Mouse (Mus musculus) CD4-positive naive resting alpha-beta T cell, adult 76 days (primary cell): ENCODE results near the gene Gm3727. TPM values are rescaled to one million over a fixed set of nuclear protein-coding genes. Genes with fewer than 3 reads are reported as not detected.

Source experiments
- total RNA-seq: library from RNA; stranded (reverse); gene quantifications from one replicate; pipeline ENCODE4 v1.2.4, GENCODE M21; 2023

Gm3727 gene
- total RNA-seq: not detected

DNA sequence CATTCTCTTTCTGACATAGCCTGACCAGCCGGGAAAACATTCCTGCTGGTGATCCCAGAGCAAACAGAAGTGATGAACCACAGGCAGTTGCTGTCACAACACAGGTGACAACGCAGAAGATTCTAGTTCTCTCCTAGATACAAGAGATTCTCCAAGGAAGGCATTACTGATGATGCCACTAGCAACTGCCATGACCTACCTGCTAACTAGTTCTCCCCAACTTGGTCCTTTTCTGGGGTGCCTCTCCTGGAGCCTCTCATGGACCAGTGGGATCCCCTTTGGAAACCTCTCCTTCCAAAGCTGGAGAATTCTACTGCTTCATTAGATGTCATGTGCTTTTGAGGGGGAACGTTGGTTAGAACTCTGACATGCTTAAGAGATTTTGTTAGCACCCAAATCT, at the start of gene Gm3727:
Gm3727 (minus strand) TSS at position 101 of the 400 bp plus-strand sequence.

Other genes with a start within 250 kb of the Gm3727 start
- gene Gm10406, start 237.3 kb downstream of the Gm3727 start, total RNA-seq: not detected
- gene Gm3685, start 219.7 kb downstream of the Gm3727 start, total RNA-seq: not detected
- not detected for gene Gm3696, start 164.1 kb downstream of the Gm3727 start, total RNA-seq
- gene Gm6676, start 139.3 kb downstream of the Gm3727 start, total RNA-seq: not detected
- not detected for gene Gm3512, start 90.2 kb downstream of the Gm3727 start, total RNA-seq
- not detected for gene Gm16434, start 70.2 kb downstream of the Gm3727 start, total RNA-seq
- 1.2 TPM for gene Gm3739, start 50.3 kb upstream of the Gm3727 start, total RNA-seq
- not detected for gene Gm5797, start 67.7 kb upstream of the Gm3727 start, total RNA-seq
- not detected for gene Gm8374, start 100.4 kb upstream of the Gm3727 start, total RNA-seq
- not detected for gene Gm3755, start 186.2 kb upstream of the Gm3727 start, total RNA-seq
- not detected for gene Gm3752, start 219.0 kb upstream of the Gm3727 start, total RNA-seq